Mouse (Mus musculus) cerebellum, adult 2 months (tissue): ENCODE results near the gene Taf11.

Experiments
- CTCF ChIP-seq: fragments of 200-500 bp; IDR thresholded peaks from 2 replicates; pipeline ENCODE4 v1.5.1; 2011; ENCODE audit warnings: low read depth, mild to moderate bottlenecking, control low read depth, low read length, moderate library complexity, borderline replicate concordance; ENCODE audit not compliant: insufficient read depth
- POLR2A ChIP-seq: fragments of 200-500 bp; IDR thresholded peaks from 2 replicates; pipeline ENCODE4 v1.6.1; 2011; ENCODE audit warnings: low read length, control low read depth, borderline replicate concordance; ENCODE audit not compliant: insufficient read depth

GRCm38 (mm10) chr17:27941698-27942097 lies 32.1 kb upstream of the Taf11 start:
- TF ChIP-seq POLR2A (no peak), CTCF (no peak)
